10 mouse cellular contexts compared by ENCODE assay signal in the genomic region with DNA sequence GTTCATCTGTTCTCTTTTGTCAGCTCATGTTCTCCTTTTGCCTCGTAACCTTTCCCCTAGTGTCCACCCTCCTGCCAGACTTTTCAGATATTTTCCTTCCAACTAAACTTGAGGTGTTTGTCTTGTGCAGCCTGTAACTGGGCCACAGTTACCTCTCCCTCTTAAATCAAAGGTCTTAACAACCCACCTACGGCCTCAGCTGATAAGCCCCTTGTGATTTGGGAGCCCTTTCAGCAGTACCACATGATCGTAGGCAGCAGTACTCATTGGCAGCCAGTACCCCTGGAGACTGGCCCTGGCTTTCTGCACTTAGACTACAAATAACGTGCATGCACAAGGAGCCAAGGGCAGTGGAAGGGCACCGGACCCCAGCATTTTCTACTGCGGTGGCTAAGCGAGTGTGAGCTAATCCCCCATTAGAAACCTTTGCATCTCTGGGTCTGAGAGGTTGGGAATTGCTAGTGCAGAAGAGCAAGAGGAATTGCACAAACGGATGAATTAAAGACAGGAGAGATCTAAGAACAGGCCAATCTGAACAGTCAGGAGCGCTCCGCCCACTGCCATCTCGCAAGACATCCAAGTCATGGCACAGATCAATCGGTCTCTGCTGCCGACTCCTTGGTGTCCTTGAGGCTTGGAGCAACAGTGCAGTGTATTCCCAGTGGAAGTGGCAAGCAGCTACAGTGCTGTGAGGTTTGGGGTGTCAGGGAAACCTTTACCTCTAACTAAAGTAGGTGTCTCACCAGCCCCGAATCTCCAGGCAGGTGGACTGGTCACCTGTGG. TPM values are rescaled to one million over a fixed set of nuclear protein-coding genes. Genes with fewer than 3 reads are reported as not detected.
DNase-seq lines count a peak whose midpoint lies in the region; ATAC-seq lines count a peak whose summit lies in the region.
"Had no signal": no experiment of that assay in that cellular context is flagged by ENCODE, and none has a peak within 500 bp of the region (broad histone marks: within the 10 kb centered on the region; RNA-seq: fewer than 3 reads in every experiment).

No protein-coding gene starts in this region.

- H3K4me1 ChIP-seq in liver, embryonic 12.5 days = peaks cover 40% of the 10 kb centered on the region
- H3K4me1 ChIP-seq in liver, embryonic 11.5 days (replicated peaks; ENCODE audit: control insufficient read depth, insufficient read depth, low read length) = 0 out of 2 replicates have a peak, but pooled peaks cover 5% of the 10 kb centered on the region
- H3K4me1 ChIP-seq in heart, embryonic 13.5 days = peaks cover 39% of the 10 kb centered on the region
- peaks cover 3% of the 10 kb centered on the region; the same call in 1 of the 2 replicates for H3K4me1 ChIP-seq in stomach, embryonic 14.5 days (ENCODE audit: control insufficient read depth, insufficient read depth, low read length)

- H3K4me2 ChIP-seq in liver, embryonic 12.5 days = no peak overlapping the region
- no peak overlapping the region for H3K4me2 ChIP-seq in liver, embryonic 11.5 days
- H3K4me2 ChIP-seq in heart, embryonic 13.5 days = peak overlapping the region; percentile 59
- no peak overlapping the region for H3K4me2 ChIP-seq in stomach, embryonic 14.5 days (replicated peaks; ENCODE audit: low read depth, low read length)

- intact Hi-C loops in gastrocnemius, postnatal 36 days (cut with DNase I) = no loop called here

- H3K36me3 ChIP-seq in liver, embryonic 12.5 days = peaks cover 51% of the 10 kb centered on the region
- peaks cover 12% of the 10 kb centered on the region for H3K36me3 ChIP-seq in liver, embryonic 11.5 days (ENCODE audit: control insufficient read depth, insufficient read depth, low read length)
- peaks cover 42% of the 10 kb centered on the region for H3K36me3 ChIP-seq in heart, embryonic 13.5 days
- peaks cover 8% of the 10 kb centered on the region for H3K36me3 ChIP-seq in stomach, embryonic 14.5 days (ENCODE audit: control insufficient read depth, insufficient read depth, low read length)

- H3K27ac ChIP-seq in liver, embryonic 12.5 days = 0 out of 2 replicates have a peak overlapping the region, but pooled peaks have one; percentile 12
- no peak overlapping the region for H3K27ac ChIP-seq in liver, embryonic 11.5 days (ENCODE audit: low read depth, low read length)
- peak overlapping the region; percentile 88 for H3K27ac ChIP-seq in heart, embryonic 13.5 days (replicated peaks)
- no peak overlapping the region for H3K27ac ChIP-seq in stomach, embryonic 14.5 days (ENCODE audit: low read length)
- H3K27ac ChIP-seq: macrophage had no signal

- peak; percentile 43 to 52 for DNase-seq in gastrocnemius, adult 8-10 months (ENCODE audit: low spot score in 2 of 2)
- DNase-seq in gastrocnemius, postnatal 36 days = no peak
- DNase-seq in liver, embryonic 11.5 days (ENCODE audit: low spot score) = no peak
- no peak for DNase-seq in right cerebral cortex, postnatal 36 days (ENCODE audit: low spot score in 2 of 2)
- DNase-seq in right cerebral cortex, postnatal 10 days (ENCODE audit: low spot score in 2 of 2) = no peak
- DNase-seq: right cerebral cortex, adult 18-20 months had no signal

- 81% methylated on average over 14 of the region's 14 CpGs for WGBS in liver, embryonic 12.5 days (ENCODE audit: insufficient replicate concordance)
- 83% methylated on average over 14 of the region's 14 CpGs for WGBS in liver, embryonic 11.5 days
- 55% methylated on average over 14 of the region's 14 CpGs for WGBS in heart, embryonic 13.5 days
- WGBS in stomach, embryonic 14.5 days = 82% methylated on average over 14 of the region's 14 CpGs

- H3K9me3 ChIP-seq in liver, embryonic 12.5 days (replicated peaks) = no peaks in the 10 kb centered on the region
- H3K9me3 ChIP-seq in liver, embryonic 11.5 days (ENCODE audit: control insufficient read depth, low read length) = no peaks in the 10 kb centered on the region
- H3K9me3 ChIP-seq in heart, embryonic 13.5 days = no peaks in the 10 kb centered on the region
- H3K9me3 ChIP-seq in stomach, embryonic 14.5 days (ENCODE audit: control insufficient read depth, low read depth, low read length) = no peaks in the 10 kb centered on the region

- H3K9ac ChIP-seq in liver, embryonic 12.5 days = no peak overlapping the region
- H3K9ac ChIP-seq in liver, embryonic 11.5 days (ENCODE audit: low read depth, low read length) = no peak overlapping the region
- H3K9ac ChIP-seq in heart, embryonic 13.5 days = peak overlapping the region; percentile 72
- H3K9ac ChIP-seq in stomach, embryonic 14.5 days (replicated peaks; ENCODE audit: low read depth, low read length) = no peak overlapping the region

- no peaks in the 10 kb centered on the region for H3K27me3 ChIP-seq in liver, embryonic 12.5 days (replicated peaks)
- no peaks in the 10 kb centered on the region for H3K27me3 ChIP-seq in liver, embryonic 11.5 days (replicated peaks; ENCODE audit: control insufficient read depth, insufficient read depth, low read length)
- H3K27me3 ChIP-seq in heart, embryonic 13.5 days (replicated peaks) = no peaks in the 10 kb centered on the region
- no peaks in the 10 kb centered on the region for H3K27me3 ChIP-seq in stomach, embryonic 14.5 days (ENCODE audit: control insufficient read depth, insufficient read depth, low read length)

- no peak for ATAC-seq in liver, embryonic 12.5 days
- no peak for ATAC-seq in liver, embryonic 11.5 days (replicated peaks; ENCODE audit: low FRiP score)
- no peak for ATAC-seq in heart, embryonic 13.5 days (ENCODE audit: extremely low read depth, insufficient number of reproducible peaks, low FRiP score, low TSS enrichment)
- peak; percentile 47; the same call in 1 of the 2 replicates for ATAC-seq in stomach, embryonic 14.5 days (ENCODE audit: insufficient number of reproducible peaks, insufficient read depth, low FRiP score, low read depth)

- H3K4me3 ChIP-seq in liver, embryonic 12.5 days = no peak overlapping the region
- H3K4me3 ChIP-seq in liver, embryonic 11.5 days (ENCODE audit: low read depth, low read length) = no peak overlapping the region
- peak overlapping the region; percentile 18 for H3K4me3 ChIP-seq in heart, embryonic 13.5 days
- H3K4me3 ChIP-seq in stomach, embryonic 14.5 days (ENCODE audit: low read depth, low read length) = no peak overlapping the region

RNA-seq across cellular contexts. Expression of gene Eci1, which starts 3.0 kb away (rescaled TPM):
- total RNA-seq in gastrocnemius, adult 8-10 months (2022) = 100 to 1,000 TPM; 133 to 159 (median 146) TPM
- 100 to 1,000 TPM; 129 to 179 TPM for total RNA-seq in gastrocnemius, postnatal 36 days (2021)
- polyA plus RNA-seq in liver, embryonic 12.5 days (2016; fragmentation: Nextera tagmentation; extraction: Ambion mirVana) = 92.1 and 100 TPM in 2 replicates
- polyA plus RNA-seq in liver, embryonic 11.5 days (2014; fragmentation: Nextera tagmentation; extraction: Ambion mirVana) = 122 and 126 TPM in 2 replicates
- polyA plus RNA-seq in heart, embryonic 13.5 days (2015; fragmentation: Nextera tagmentation; extraction: Ambion mirVana) = 234 and 266 TPM in 2 replicates
- 98.1 and 112 TPM in 2 replicates for polyA plus RNA-seq in stomach, embryonic 14.5 days (2014; fragmentation: Nextera tagmentation; extraction: Ambion mirVana)

RNA-seq across cellular contexts. Expression of gene Dnase1l2, which starts 13.5 kb away (rescaled TPM):
- 1 to 10 TPM in 1 of 4 experiments, under 1 TPM in 3; 0.15 to 1.0 (median 0.79) TPM for total RNA-seq in gastrocnemius, adult 8-10 months (2022)
- under 1 TPM; 0.49 to 0.99 TPM for total RNA-seq in gastrocnemius, postnatal 36 days (2021)
- polyA plus RNA-seq in liver, embryonic 12.5 days (2016; fragmentation: Nextera tagmentation; extraction: Ambion mirVana) = 0.70 and 0.96 TPM in 2 replicates
- 1.1 and 1.3 TPM in 2 replicates for polyA plus RNA-seq in liver, embryonic 11.5 days (2014; fragmentation: Nextera tagmentation; extraction: Ambion mirVana)
- 1.5 and 1.7 TPM in 2 replicates for polyA plus RNA-seq in heart, embryonic 13.5 days (2015; fragmentation: Nextera tagmentation; extraction: Ambion mirVana)
- 2.6 and 3.1 TPM in 2 replicates for polyA plus RNA-seq in stomach, embryonic 14.5 days (2014; fragmentation: Nextera tagmentation; extraction: Ambion mirVana)

RNA-seq across cellular contexts. Expression of gene Rnps1, which starts 15.0 kb away (rescaled TPM):
- 10 to 100 TPM; 51.0 to 54.1 (median 52.4) TPM for total RNA-seq in gastrocnemius, adult 8-10 months (2022)
- 10 to 100 TPM; 41.7 to 48.3 TPM for total RNA-seq in gastrocnemius, postnatal 36 days (2021)
- polyA plus RNA-seq in liver, embryonic 12.5 days (2016; fragmentation: Nextera tagmentation; extraction: Ambion mirVana) = 195 and 204 TPM in 2 replicates
- 336 and 347 TPM in 2 replicates for polyA plus RNA-seq in liver, embryonic 11.5 days (2014; fragmentation: Nextera tagmentation; extraction: Ambion mirVana)
- polyA plus RNA-seq in heart, embryonic 13.5 days (2015; fragmentation: Nextera tagmentation; extraction: Ambion mirVana) = 234 and 235 TPM in 2 replicates
- polyA plus RNA-seq in stomach, embryonic 14.5 days (2014; fragmentation: Nextera tagmentation; extraction: Ambion mirVana) = 254 and 265 TPM in 2 replicates

RNA-seq across cellular contexts. Expression of gene E4f1, which starts 40.7 kb away (rescaled TPM):
- 10 to 100 TPM; 13.6 to 14.6 (median 14.2) TPM for total RNA-seq in gastrocnemius, adult 8-10 months (2022)
- 10 to 100 TPM in 1 of 2 experiments, 1 to 10 TPM in 1; 9.5 to 11.7 TPM for total RNA-seq in gastrocnemius, postnatal 36 days (2021)
- polyA plus RNA-seq in liver, embryonic 12.5 days (2016; fragmentation: Nextera tagmentation; extraction: Ambion mirVana) = 19.2 and 20.7 TPM in 2 replicates
- polyA plus RNA-seq in liver, embryonic 11.5 days (2014; fragmentation: Nextera tagmentation; extraction: Ambion mirVana) = 20.0 and 23.5 TPM in 2 replicates
- 24.5 and 25.9 TPM in 2 replicates for polyA plus RNA-seq in heart, embryonic 13.5 days (2015; fragmentation: Nextera tagmentation; extraction: Ambion mirVana)
- 25.1 and 28.5 TPM in 2 replicates for polyA plus RNA-seq in stomach, embryonic 14.5 days (2014; fragmentation: Nextera tagmentation; extraction: Ambion mirVana)

RNA-seq across cellular contexts. Expression of gene Pgp, which starts 40.8 kb away (rescaled TPM):
- total RNA-seq in gastrocnemius, adult 8-10 months (2022) = 10 to 100 TPM; 55.1 to 60.3 (median 60.2) TPM
- total RNA-seq in gastrocnemius, postnatal 36 days (2021) = 10 to 100 TPM; 50.7 to 54.6 TPM
- 99.5 and 101 TPM in 2 replicates for polyA plus RNA-seq in liver, embryonic 12.5 days (2016; fragmentation: Nextera tagmentation; extraction: Ambion mirVana)
- 119 and 123 TPM in 2 replicates for polyA plus RNA-seq in liver, embryonic 11.5 days (2014; fragmentation: Nextera tagmentation; extraction: Ambion mirVana)
- polyA plus RNA-seq in heart, embryonic 13.5 days (2015; fragmentation: Nextera tagmentation; extraction: Ambion mirVana) = 61.3 and 66.8 TPM in 2 replicates
- polyA plus RNA-seq in stomach, embryonic 14.5 days (2014; fragmentation: Nextera tagmentation; extraction: Ambion mirVana) = 51.7 and 57.0 TPM in 2 replicates

Comparison
In these comparisons a context has a peak if more than half of its experiments do, and no peak if none do; other contexts are left out.
1. DNase-seq: peak in gastrocnemius, adult 8-10 months (2 of 2); none in gastrocnemius, postnatal 36 days (0 of 2), liver, embryonic 11.5 days (single experiment), right cerebral cortex, postnatal 36 days (0 of 2) and right cerebral cortex, postnatal 10 days (0 of 2).
2. H3K27ac ChIP-seq: peak in liver, embryonic 12.5 days (single experiment) and heart, embryonic 13.5 days (single experiment); none in liver, embryonic 11.5 days (single experiment) and stomach, embryonic 14.5 days (single experiment).